Mouse (Mus musculus): ENCODE measurements around the gene Rbms2.
"Not testable (repeated sequence)": the region's sequence is repeated elsewhere in the genome, so short reads cannot be mapped to it uniquely, and the experiment has no call there.

Rbms2 gene

DNA sequence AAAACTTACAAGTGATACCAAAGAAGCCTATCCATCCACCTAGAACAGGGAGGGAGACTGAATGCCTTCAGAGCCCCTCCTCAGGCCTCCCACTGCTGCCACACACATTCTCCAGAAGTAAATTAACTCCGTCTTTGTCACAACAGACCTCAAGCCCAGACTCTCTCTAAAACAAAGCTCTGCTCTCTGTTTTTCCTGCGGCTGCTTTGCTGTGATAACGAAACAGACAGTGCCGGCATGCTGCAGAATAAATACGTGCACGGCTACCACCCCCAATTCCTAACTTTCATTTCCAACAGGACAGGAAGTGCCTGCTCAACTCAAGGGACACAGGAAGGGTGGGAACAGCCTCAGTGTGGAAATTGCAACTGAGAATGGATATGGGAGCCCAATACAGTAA is at the start of gene Rbms2:
TSS of gene Rbms2 (minus strand) at position 309 of the 400 bp plus-strand sequence.
- DNase-seq (ENCODE audit: low read depth, low spot score): peak; percentile 33

GRCm38 (mm10) chr10:128228009-128228408 is 47.9 kb upstream of the Rbms2 start:
- DNase-seq (ENCODE audit: low read depth, low spot score): no peak

DNA sequence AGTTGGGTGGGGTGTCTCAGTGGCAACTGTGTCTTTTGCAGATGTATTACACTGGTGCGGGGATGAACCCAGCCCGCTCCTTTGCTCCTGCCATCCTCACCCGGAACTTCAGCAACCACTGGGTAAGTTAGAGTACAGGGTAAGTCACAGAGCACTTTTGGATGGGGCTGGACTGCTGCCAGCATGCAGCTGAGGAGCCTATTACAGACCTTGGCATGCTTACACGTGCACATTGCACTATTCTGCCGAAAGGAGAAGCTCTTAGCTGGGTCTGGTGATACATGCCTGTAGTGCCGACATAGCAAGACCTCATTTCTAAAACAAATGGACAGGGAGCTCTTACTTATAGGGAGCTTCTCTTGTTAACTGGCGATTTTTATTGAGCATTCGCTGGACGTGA is 47.5 kb upstream of the Rbms2 start:
- no peak for DNase-seq (ENCODE audit: low read depth, low spot score)

GRCm38 (mm10) chr10:128225538-128225937 is 45.4 kb upstream of the Rbms2 start, which contains the start of gene Mip:
Gene Mip, plus strand, starts transcription at chr10:128225838.
- no peak for DNase-seq (ENCODE audit: low read depth, low spot score)

DNA sequence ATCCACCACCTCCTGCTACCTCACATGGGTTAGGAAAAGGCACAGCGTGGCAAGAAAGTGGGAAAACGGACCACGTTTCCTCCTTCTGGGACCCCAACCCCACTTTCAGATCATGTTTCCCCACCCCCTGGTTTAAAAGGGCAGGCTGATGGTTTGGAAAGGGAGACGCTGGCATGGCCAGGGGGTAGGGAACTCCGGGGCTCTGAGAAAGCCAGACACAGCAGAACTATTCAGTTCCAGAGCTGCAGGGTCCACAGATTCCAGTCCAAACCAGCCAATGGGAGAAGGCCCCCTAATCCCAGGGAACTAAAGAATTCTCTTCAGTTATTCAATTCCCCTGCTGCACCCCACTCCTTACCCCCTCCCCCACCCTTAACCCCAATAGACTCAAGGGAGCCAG is 45.0 kb upstream of the Rbms2 start:
- no peak for DNase-seq (ENCODE audit: low read depth, low spot score)

DNA sequence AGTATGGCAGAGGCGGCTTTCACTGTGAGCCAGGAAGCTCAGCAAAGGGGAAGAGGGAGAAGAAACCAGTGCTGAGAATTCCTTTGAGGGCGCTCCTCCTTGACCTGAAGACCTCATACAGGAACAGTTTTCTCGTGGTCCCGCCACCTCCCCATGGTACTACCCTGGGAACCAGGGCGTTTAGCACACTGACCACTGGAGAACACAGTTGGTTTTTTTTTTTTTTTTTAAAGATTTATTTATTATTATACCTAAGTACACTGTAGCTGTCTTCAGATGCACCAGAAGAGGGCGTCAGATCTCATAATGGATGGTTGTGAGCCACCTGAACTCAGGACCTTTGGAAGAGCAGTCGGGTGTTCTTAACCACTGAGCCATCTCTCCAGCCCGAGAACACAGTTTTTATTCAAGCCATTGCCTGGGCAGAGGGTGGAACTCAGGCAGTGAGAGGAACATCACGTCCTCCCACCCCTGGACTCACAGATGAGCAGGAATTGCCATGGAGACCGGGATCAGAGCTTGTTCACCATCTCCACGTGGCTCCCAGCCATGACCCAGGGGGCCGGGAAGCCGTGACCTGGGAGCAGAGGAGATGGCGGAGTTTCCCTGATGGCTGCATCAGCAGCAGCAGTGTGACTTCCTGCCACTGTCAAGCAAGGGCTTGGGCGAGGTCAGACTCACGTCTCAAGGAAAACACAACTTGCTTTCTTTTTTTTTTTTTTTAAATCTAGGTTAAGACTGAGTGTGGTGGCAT is 41.6 kb upstream of the Rbms2 start:
- DNase-seq (ENCODE audit: low read depth, low spot score): peak; percentile 58

GRCm38 (mm10) chr10:128218387-128219117 is 38.5 kb upstream of the Rbms2 start:
- no peak for DNase-seq (ENCODE audit: low read depth, low spot score)

GRCm38 (mm10) chr10:128214981-128215380 is 34.9 kb upstream of the Rbms2 start:
- DNase-seq (ENCODE audit: low read depth, low spot score): no peak

GRCm38 (mm10) chr10:128214112-128214511 is 34.0 kb upstream of the Rbms2 start:
- DNase-seq (ENCODE audit: low read depth, low spot score): not testable (repeated sequence)

DNA sequence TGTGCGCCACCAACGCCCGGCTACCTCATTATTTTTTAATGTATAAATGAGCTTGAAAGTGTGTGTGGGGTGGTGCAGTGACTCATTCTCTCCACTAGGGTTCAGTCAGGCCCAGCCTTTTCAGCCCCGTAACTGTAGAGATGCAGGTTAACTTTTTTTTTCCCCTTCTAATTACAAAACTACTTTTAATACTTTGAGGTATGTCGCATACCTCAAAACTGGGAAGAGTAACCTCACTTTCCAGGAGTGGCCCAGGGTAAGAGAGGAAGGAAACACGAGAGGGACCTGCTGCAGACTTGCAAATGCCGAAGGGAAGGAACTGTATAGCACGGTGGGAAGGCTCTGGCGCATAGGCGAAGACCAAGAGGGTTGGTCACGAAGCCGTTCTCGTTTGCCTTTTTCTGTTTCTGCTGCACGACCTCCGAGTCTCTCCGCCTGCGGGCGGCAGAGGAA is 32.8 kb upstream of the Rbms2 start:
- peak; percentile 82 for DNase-seq (ENCODE audit: low read depth, low spot score)

- DNase-seq (ENCODE audit: low read depth, low spot score): no peak
Measured at GRCm38 (mm10) chr10:128212148-128212547, 32.1 kb upstream of the Rbms2 start.

DNA sequence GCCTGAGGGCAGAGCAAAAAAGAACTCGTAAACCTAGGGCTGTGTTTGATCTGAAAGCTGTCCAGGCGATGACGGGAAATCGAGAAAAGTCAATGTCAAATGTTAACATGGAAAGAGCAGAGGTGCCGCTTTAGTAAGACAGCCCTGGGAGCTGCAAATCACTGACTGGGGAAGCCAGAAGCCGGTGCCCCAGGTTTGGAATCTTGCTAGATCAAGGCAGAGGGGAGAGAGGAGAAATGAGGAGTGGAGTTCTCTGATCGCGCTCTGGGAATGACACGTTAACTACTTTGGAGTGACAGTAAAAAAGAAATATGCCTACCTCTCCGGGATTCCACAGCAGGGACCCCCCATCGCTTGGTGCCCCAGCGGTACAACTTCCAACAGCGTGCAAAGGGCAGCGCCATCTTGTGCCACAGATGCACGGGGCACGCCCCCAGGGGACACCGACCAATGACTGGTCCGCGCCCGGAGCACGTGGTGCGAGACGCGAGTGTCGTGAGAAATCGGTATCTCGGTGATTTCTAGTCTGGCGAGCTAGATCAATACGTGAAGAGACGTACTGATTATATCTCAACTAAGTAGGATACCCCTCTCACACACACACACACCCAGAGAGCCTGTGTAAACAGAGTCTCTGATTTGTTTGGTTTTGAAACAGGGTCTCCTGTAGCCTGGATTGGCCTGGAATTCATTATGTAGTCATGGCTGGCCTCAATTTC is 31.5 kb upstream of the Rbms2 start, which contains the start of gene Spryd4:
TSS of gene Spryd4 (minus strand) at position 418 of the 719 bp plus-strand sequence.
- peak; percentile 95 for DNase-seq (ENCODE audit: low read depth, low spot score)

- DNase-seq (ENCODE audit: low read depth, low spot score): peak; percentile 28
Measured at GRCm38 (mm10) chr10:128210954-128211353, 30.9 kb upstream of the Rbms2 start.

DNA sequence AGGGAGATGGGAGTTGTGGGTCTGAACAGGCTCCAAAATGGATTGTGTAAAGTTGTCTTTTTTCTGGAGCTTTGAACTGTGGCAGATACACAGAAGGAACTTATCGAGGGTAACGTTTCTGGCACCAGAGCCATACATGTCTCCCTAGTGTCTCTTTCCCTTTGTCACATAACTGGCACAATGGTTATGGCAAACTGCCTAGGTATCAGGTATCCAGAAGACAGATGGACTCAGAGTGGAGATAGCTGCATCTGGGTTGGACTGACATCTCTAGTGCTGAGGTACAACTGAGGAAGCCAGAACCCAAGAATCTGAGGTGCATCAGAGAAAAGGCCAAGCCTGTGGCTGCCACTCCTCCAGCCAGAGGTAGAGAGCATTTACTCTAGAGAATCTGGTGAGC is 30.0 kb upstream of the Rbms2 start:
- no peak for DNase-seq (ENCODE audit: low read depth, low spot score)

- no peak for DNase-seq (ENCODE audit: low read depth, low spot score)
Measured at GRCm38 (mm10) chr10:128209311-128210009, 29.4 kb upstream of the Rbms2 start.

- no peak for DNase-seq (ENCODE audit: low read depth, low spot score)
Measured at GRCm38 (mm10) chr10:128208326-128208725, 28.2 kb upstream of the Rbms2 start.

DNA sequence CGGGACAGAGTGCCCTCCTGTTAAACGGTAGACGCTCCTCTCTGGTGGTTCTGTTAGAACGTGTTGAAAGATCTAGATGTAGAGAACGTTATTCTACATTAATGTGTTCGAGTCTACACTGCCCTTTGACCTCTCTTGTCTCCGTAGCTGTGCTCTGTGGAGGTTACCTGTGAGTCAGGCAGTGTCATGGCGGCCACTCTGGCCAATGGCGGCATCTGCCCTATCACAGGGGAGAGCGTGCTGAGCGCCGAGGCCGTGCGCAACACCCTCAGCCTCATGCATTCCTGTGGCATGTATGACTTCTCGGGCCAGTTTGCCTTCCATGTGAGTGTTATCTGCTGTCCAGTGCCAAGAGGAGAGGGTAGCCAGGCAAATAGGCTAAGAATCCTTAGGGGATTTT is 24.8 kb upstream of the Rbms2 start:
- DNase-seq (ENCODE audit: low read depth, low spot score): peak; percentile 62

DNA sequence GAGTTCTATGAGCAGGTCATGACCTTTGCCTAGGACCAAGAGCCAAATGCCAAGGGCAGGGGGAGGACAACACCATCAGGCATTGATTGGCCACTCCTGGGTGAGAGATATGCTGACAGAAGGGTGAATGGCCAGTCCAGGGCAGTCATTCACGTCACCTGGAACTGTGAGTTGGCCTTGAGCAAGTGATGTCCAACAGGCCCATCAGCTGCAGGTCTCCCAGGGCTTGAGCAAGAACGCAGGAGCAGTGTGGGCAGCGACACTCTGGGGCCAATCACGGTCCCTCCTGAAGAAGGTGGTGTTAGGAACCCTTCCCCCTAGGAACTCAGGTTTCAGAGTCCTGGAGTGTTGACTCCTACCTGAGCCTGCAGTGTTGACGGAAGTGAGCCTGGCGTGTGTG is 21.8 kb upstream of the Rbms2 start:
- DNase-seq (ENCODE audit: low read depth, low spot score): no peak

DNA sequence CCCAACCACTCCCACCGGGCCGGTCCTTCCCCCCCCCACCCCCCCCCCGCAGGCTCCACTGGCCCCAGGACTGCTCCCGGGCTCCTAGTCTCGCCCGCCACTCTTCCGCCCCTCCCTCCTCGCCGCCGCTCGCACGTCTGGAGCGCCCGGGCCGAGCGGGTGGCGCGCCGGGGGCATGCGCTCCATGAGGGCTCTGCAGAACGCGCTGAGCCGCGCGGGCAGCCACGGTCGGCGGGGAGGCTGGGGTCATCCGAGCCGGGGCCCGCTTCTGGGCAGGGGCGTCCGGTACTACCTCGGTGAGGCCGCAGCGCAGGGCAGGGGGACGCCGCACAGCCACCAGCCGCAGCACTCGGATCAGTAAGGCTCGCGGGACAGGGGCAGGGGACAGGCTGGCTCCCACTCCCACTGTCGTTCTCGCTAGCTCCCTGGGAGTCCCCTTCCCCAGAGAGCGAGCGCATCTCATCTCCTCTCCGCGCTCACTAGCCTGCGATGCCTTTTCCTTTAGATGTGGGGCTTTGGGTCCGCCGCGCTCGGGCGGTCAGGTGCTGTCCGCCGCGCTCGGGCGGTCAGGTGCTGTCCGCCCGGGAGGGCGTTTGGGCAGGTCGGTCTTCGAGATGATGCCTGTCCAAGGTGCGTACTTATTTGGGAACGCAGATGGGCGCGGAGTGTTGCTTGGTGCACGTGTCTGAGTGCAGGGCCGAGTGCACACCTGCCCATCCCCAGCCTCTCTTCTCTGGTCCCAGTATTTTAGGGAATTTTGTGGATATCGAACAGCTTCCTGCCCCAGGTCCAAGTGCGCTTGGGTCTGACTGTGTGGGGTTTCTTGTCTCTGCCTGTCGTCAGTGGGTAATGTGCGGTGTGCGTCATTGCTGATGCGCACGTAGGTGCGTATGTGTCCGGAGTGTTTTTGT is 14.7 kb upstream of the Rbms2 start:
- DNase-seq (ENCODE audit: low read depth, low spot score): peak; percentile 81

DNA sequence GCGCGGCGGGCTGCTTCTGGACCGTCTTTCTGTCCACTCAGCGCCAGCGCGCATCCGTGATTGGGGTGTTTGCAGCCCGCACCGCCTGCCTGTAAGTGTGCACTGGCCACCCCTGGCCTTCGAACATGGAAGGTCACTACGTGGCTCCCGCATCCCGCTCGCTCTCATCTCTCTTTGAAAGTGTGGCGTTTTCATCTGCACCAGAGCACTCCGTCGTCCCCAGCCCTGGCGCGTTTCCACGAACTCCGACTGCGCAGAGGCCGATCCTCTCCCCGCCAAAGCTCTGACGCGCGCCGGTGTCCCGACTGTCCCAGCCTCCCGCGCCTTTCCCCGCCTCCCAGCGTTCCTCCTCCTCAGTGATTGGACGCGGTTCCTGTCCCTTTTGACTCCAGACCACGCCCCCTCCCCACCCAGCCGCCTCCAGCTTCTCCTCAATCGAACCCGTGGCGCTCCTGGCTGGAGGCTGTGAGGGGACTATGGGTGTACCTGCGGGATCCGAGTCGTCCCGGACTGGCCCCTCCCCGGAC is 14.0 kb upstream of the Rbms2 start, which contains the start of gene Gls2:
TSS of gene Gls2 (plus strand) at position 434 of the 527 bp plus-strand sequence.
- peak; percentile 98 for DNase-seq (ENCODE audit: low read depth, low spot score)

Measured in R1 (cell line).